In the genomic region with DNA sequence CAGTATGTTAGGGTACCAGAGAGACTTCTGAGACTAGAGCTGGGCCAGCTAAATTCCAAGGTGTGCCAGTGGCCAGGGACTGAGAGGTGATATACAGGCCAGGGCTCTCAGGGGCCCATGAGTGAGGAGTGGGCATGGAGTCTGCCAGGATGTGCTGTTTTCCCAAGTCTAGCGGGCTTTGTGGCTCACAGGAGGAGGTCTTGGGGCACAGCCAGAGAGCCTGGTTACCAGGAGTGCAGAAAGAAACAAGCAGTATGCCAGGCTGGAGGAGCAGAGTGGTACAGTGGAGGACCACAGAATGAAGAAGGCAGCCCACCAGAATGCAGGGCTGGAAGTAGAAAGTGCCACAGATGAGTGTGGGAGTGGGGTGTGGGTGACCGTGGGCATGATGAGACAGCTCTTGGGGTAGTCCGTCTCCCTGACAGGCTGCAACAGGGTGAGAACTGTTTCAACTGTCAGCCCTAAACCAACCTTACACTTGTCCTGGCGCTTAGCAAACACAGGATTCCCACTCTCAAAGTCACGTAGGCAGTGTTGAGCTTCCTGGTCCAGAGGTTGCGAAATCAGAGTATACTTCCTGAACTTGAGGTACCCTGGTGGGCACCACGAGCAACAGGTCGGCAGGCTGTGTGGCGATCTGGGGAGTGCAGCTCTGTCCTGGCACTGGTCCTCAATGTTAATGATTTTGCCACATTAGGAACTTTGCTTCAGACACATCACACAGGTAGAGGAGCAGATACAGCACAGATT, we compare ENCODE assay signal across 11 mouse cellular contexts. TPM values are rescaled to one million over a fixed set of nuclear protein-coding genes. Genes with fewer than 3 reads are reported as not detected.
DNase-seq lines count a peak whose midpoint lies in the region; ATAC-seq lines count a peak whose summit lies in the region.
"Had no signal": no experiment of that assay in that cellular context is flagged by ENCODE, and none has a peak within 500 bp of the region (broad histone marks: within the 10 kb centered on the region; RNA-seq: fewer than 3 reads in every experiment).

No protein-coding gene starts in this region.

- no peaks in the 10 kb centered on the region for H3K27me3 ChIP-seq in hindbrain, embryonic 13.5 days
- no peaks in the 10 kb centered on the region for H3K27me3 ChIP-seq in hindbrain, embryonic 12.5 days
- H3K27me3 ChIP-seq in midbrain, embryonic 16.5 days (ENCODE audit: control insufficient read depth, insufficient read depth, low read depth, low read length), result no peaks in the 10 kb centered on the region
- no peaks in the 10 kb centered on the region for H3K27me3 ChIP-seq in midbrain, embryonic 10.5 days (ENCODE audit: low read depth, poor library complexity, severe bottlenecking)
- H3K27me3 ChIP-seq: heart, embryonic 13.5 days had no signal

- WGBS in hindbrain, embryonic 13.5 days, result 85% methylated on average over 9 of the region's 9 CpGs
- WGBS in hindbrain, embryonic 12.5 days, result 85% methylated on average over 9 of the region's 9 CpGs
- 85% methylated on average over 9 of the region's 9 CpGs for WGBS in midbrain, embryonic 16.5 days
- WGBS in midbrain, embryonic 10.5 days, result 89% methylated on average over 9 of the region's 9 CpGs

- DNase-seq in midbrain, embryonic 10.5 days (ENCODE audit: low spot score), result no peak
- peak; percentile 35 for DNase-seq in lung, postnatal 36 days
- DNase-seq in ovary, postnatal 14 days (ENCODE audit: low spot score), result no peak
- DNase-seq: adrenal gland, postnatal 36 days; kidney, adult 2 months had no signal

- peak; percentile 54 for ATAC-seq in hindbrain, embryonic 13.5 days (ENCODE audit: low FRiP score)
- ATAC-seq in hindbrain, embryonic 12.5 days (ENCODE audit: low FRiP score), result no peak
- 0 out of 2 replicates have a peak, but pooled peaks have one; percentile 56 for ATAC-seq in midbrain, embryonic 16.5 days
- peak; percentile 88 for ATAC-seq in granulocyte monocyte progenitor cell, adult 5-6 weeks (replicated peaks; ENCODE audit: poor library complexity, severe bottlenecking)

- H3K9me3 ChIP-seq in hindbrain, embryonic 13.5 days, result no peaks in the 10 kb centered on the region
- no peaks in the 10 kb centered on the region for H3K9me3 ChIP-seq in hindbrain, embryonic 12.5 days (replicated peaks)
- H3K9me3 ChIP-seq in midbrain, embryonic 16.5 days (replicated peaks; ENCODE audit: control insufficient read depth, low read length, poor library complexity, severe bottlenecking), result no peaks in the 10 kb centered on the region
- H3K9me3 ChIP-seq in midbrain, embryonic 10.5 days (replicated peaks), result no peaks in the 10 kb centered on the region

- no peak overlapping the region for H3K9ac ChIP-seq in hindbrain, embryonic 13.5 days
- no peak overlapping the region for H3K9ac ChIP-seq in hindbrain, embryonic 12.5 days
- H3K9ac ChIP-seq in midbrain, embryonic 16.5 days (ENCODE audit: low read depth, low read length), result no peak overlapping the region
- H3K9ac ChIP-seq: heart, embryonic 13.5 days had no signal

- H3K4me2 ChIP-seq in hindbrain, embryonic 13.5 days, result no peak overlapping the region
- no peak overlapping the region for H3K4me2 ChIP-seq in hindbrain, embryonic 12.5 days (replicated peaks)
- no peak overlapping the region for H3K4me2 ChIP-seq in midbrain, embryonic 16.5 days (ENCODE audit: low read length)
- H3K4me2 ChIP-seq: heart, embryonic 13.5 days had no signal

- H3K4me1 ChIP-seq in hindbrain, embryonic 13.5 days (replicated peaks), result 0 out of 2 replicates have a peak, but pooled peaks cover 5% of the 10 kb centered on the region
- 0 out of 2 replicates have a peak, but pooled peaks cover 2% of the 10 kb centered on the region for H3K4me1 ChIP-seq in hindbrain, embryonic 12.5 days
- no peaks in the 10 kb centered on the region for H3K4me1 ChIP-seq in midbrain, embryonic 16.5 days (ENCODE audit: control insufficient read depth, insufficient read depth, low read length)
- H3K4me1 ChIP-seq in midbrain, embryonic 10.5 days, result no peaks in the 10 kb centered on the region

- H3K4me3 ChIP-seq in hindbrain, embryonic 13.5 days, result no peak overlapping the region
- H3K4me3 ChIP-seq in hindbrain, embryonic 12.5 days, result no peak overlapping the region
- no peak overlapping the region for H3K4me3 ChIP-seq in midbrain, embryonic 16.5 days (ENCODE audit: low read depth, low read length)
- no peak overlapping the region for H3K4me3 ChIP-seq in midbrain, embryonic 10.5 days
- H3K4me3 ChIP-seq: heart, embryonic 13.5 days; left cerebral cortex, adult 2 months had no signal

- H3K36me3 ChIP-seq in hindbrain, embryonic 13.5 days, result no peaks in the 10 kb centered on the region
- no peaks in the 10 kb centered on the region for H3K36me3 ChIP-seq in hindbrain, embryonic 12.5 days
- no peaks in the 10 kb centered on the region for H3K36me3 ChIP-seq in midbrain, embryonic 16.5 days (ENCODE audit: control insufficient read depth, insufficient read depth, low read length)
- no peaks in the 10 kb centered on the region for H3K36me3 ChIP-seq in midbrain, embryonic 10.5 days
- H3K36me3 ChIP-seq: heart, embryonic 13.5 days had no signal

- H3K27ac ChIP-seq in hindbrain, embryonic 13.5 days, result no peak overlapping the region
- H3K27ac ChIP-seq in hindbrain, embryonic 12.5 days, result no peak overlapping the region
- H3K27ac ChIP-seq in midbrain, embryonic 16.5 days (ENCODE audit: low read length), result no peak overlapping the region
- H3K27ac ChIP-seq in midbrain, embryonic 10.5 days (replicated peaks), result no peak overlapping the region
- H3K27ac ChIP-seq: heart, embryonic 13.5 days; left cerebral cortex, adult 2 months had no signal

RNA-seq across cellular contexts. Expression of a gene that starts 11.8 kb away (rescaled TPM):
- 4.0 and 4.1 TPM in 2 replicates for polyA plus RNA-seq in hindbrain, embryonic 13.5 days (2015; fragmentation: Nextera tagmentation; extraction: Ambion mirVana)
- 2.4 and 2.9 TPM in 2 replicates for polyA plus RNA-seq in hindbrain, embryonic 12.5 days (2016; fragmentation: Nextera tagmentation; extraction: Ambion mirVana)
- 8.9 and 9.7 TPM in 2 replicates for polyA plus RNA-seq in midbrain, embryonic 16.5 days (2015; fragmentation: Nextera tagmentation; extraction: Ambion mirVana)
- polyA plus RNA-seq in midbrain, embryonic 10.5 days (2016; fragmentation: Nextera tagmentation; extraction: Ambion mirVana), result 1.7 and 2.3 TPM in 2 replicates
- not detected in 2 replicates for total RNA-seq in granulocyte monocyte progenitor cell, adult 5-6 weeks (2014; fragmentation: Nextera tagmentation)
- total RNA-seq in granulocyte monocyte progenitor cell, adult 5-6 weeks (2017), result not detected in 2 replicates

RNA-seq across cellular contexts. Expression of a gene that starts 54.3 kb away (rescaled TPM):
- polyA plus RNA-seq in hindbrain, embryonic 13.5 days (2015; fragmentation: Nextera tagmentation; extraction: Ambion mirVana), result 3.3 and 4.4 TPM in 2 replicates
- polyA plus RNA-seq in hindbrain, embryonic 12.5 days (2016; fragmentation: Nextera tagmentation; extraction: Ambion mirVana), result 6.2 and 7.8 TPM in 2 replicates
- polyA plus RNA-seq in midbrain, embryonic 16.5 days (2015; fragmentation: Nextera tagmentation; extraction: Ambion mirVana), result 4.4 and 6.2 TPM in 2 replicates
- polyA plus RNA-seq in midbrain, embryonic 10.5 days (2016; fragmentation: Nextera tagmentation; extraction: Ambion mirVana), result 1.6 and 3.2 TPM in 2 replicates
- not detected in 2 replicates for total RNA-seq in granulocyte monocyte progenitor cell, adult 5-6 weeks (2014; fragmentation: Nextera tagmentation)
- not detected in 2 replicates for total RNA-seq in granulocyte monocyte progenitor cell, adult 5-6 weeks (2017)
